Mouse (Mus musculus) kidney, embryonic 15.5 days (tissue): Measurements from ENCODE around the gene Gk5. TPM values are rescaled to one million over a fixed set of nuclear protein-coding genes. Genes with fewer than 3 reads are reported as not detected.

Source experiments
- polyA plus RNA-seq: library from polyadenylated mRNA; unstranded; fragments of >200 nt; fragmentation: Nextera tagmentation; extraction: Ambion mirVana; gene quantifications from 2 replicates; pipeline ENCODE4 v1.2.1, GENCODE M21; 2015

Gk5 gene
- polyA plus RNA-seq, 1 experiment from 2014 or later, result 5.7 TPM

Other genes starting within 250 kb of the Gk5 start
- 17.5 and 19.0 TPM in 2 replicates for gene Xrn1, start 164.6 kb upstream of the Gk5 start, polyA plus RNA-seq
- 45.4 and 48.9 TPM in 2 replicates for gene Tfdp2, start 76.9 kb downstream of the Gk5 start, polyA plus RNA-seq
- gene Atp1b3, start 245.1 kb downstream of the Gk5 start, polyA plus RNA-seq, result 172 and 186 TPM in 2 replicates